Mouse (Mus musculus): Measurements from ENCODE around the gene Nphp3. TPM values are rescaled to one million over a fixed set of nuclear protein-coding genes. Genes with fewer than 3 reads are reported as not detected.

Nphp3 gene
- polyA plus RNA-seq, 1 experiment, result 26.8 TPM

DNA sequence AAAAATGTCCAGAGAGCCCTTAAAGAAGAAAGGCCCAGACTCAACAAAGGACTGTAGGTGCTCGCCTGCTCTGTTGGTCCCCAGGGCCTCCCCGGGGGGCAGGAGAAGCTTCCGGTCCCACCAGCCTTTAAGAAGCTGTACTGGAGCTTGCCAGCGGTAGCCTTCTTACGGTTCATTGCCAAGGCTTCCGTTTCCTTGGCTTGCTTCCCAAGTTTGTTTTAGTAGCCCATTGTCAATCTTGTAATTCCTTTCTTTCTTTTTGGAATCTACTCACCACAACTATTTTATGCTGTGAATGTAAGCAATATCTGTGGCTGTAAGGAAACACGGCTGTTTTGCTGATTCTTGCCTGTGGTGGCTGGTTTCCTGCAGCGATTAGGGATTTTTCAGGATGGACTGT lies 86.2 kb downstream of the Nphp3 start:
- no peaks in the 10 kb centered on the region for H3K9me3 ChIP-seq (replicated peaks; ENCODE audit: control insufficient read depth, insufficient read depth, low read length, poor library complexity, severe bottlenecking)
- TF ChIP-seq CTCF (IDR thresholded peaks at IDR 0.05; ENCODE audit: low read depth, low read length) (no peak), POLR2A (IDR thresholded peaks at IDR 0.05; ENCODE audit: insufficient read depth, low read length) (no peak), EP300 (IDR thresholded peaks at IDR 0.05; ENCODE audit: insufficient read depth, low read depth, low read length) (no peak)
- no peaks in the 10 kb centered on the region; the same call in 1 of the 2 replicates for H3K36me3 ChIP-seq (ENCODE audit: control insufficient read depth, insufficient read depth, low read length, poor library complexity, severe bottlenecking)
- H3K27ac ChIP-seq (ENCODE audit: insufficient read depth, low read length), result no peak overlapping the region
- H3K9ac ChIP-seq (ENCODE audit: low read depth, poor library complexity, severe bottlenecking), result no peak overlapping the region
- H3K27me3 ChIP-seq (ENCODE audit: control insufficient read depth, insufficient read depth, low read length, poor library complexity, severe bottlenecking), result no peaks in the 10 kb centered on the region
- H3K4me1 ChIP-seq (ENCODE audit: control insufficient read depth, insufficient read depth, low read length), result peaks cover 7% of the 10 kb centered on the region
- H3K4me3 ChIP-seq (ENCODE audit: low read depth, low read length), result no peak overlapping the region

DNA sequence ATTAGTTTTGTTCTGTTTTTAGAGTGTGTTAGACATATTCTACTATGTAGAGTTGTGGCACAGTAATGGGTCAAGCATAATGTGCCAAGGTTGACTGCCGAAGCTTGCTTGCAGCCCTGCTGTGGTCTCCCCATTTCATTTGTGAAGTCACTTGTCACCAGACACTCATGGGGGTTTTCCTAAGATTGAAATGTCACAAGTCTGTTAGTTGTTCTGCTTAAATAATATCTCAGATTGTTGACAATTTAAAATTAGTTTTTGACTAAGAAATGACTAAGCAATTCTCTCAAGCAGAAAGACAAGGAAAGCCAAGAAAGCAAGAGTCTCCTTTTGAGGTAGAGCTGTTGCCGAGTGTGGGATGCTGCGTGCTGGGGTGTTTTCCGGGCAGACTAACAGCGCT lies 90.6 kb downstream of the Nphp3 start:
- Histone ChIP-seq H3K27me3 (ENCODE audit: control insufficient read depth, insufficient read depth, low read length, poor library complexity, severe bottlenecking) (no peaks in the 10 kb centered on the region), H3K9ac (ENCODE audit: low read depth, poor library complexity, severe bottlenecking) (no peak overlapping the region), H3K4me3 (ENCODE audit: low read depth, low read length) (no peak overlapping the region), H3K36me3 (ENCODE audit: control insufficient read depth, insufficient read depth, low read length, poor library complexity, severe bottlenecking) (no peaks in the 10 kb centered on the region), H3K4me1 (ENCODE audit: control insufficient read depth, insufficient read depth, low read length) (no peaks in the 10 kb centered on the region), H3K9me3 (replicated peaks; ENCODE audit: control insufficient read depth, insufficient read depth, low read length, poor library complexity, severe bottlenecking) (no peaks in the 10 kb centered on the region), H3K27ac (ENCODE audit: insufficient read depth, low read length) (no peak overlapping the region)
- TF ChIP-seq EP300 (IDR thresholded peaks at IDR 0.05; ENCODE audit: insufficient read depth, low read depth, low read length) (no peak), CTCF (IDR thresholded peaks at IDR 0.05; ENCODE audit: low read depth, low read length) (no peak), POLR2A (IDR thresholded peaks at IDR 0.05; ENCODE audit: insufficient read depth, low read length) (no peak)

Other genes starting within 250 kb of the Nphp3 start
- 2.1 and 4.2 TPM in 2 replicates for gene Tmem108, start 240.7 kb upstream of the Nphp3 start, polyA plus RNA-seq (2011; ENCODE audit: insufficient read depth, insufficient read length, low read depth, missing spikeins)
- not detected in 2 replicates for gene Gm28305, start 38.1 kb downstream of the Nphp3 start, polyA plus RNA-seq (2011; ENCODE audit: insufficient read depth, insufficient read length, low read depth, missing spikeins)
- gene Uba5, start 60.6 kb downstream of the Nphp3 start, polyA plus RNA-seq (2011; ENCODE audit: insufficient read depth, insufficient read length, low read depth, missing spikeins), result 29.0 and 30.4 TPM in 2 replicates
- 36.6 and 40.5 TPM in 2 replicates for gene Acad11, start 60.8 kb downstream of the Nphp3 start, polyA plus RNA-seq (2011; ENCODE audit: insufficient read depth, insufficient read length, low read depth, missing spikeins)
- 7.4 and 7.7 TPM in 2 replicates for gene Ackr4, start 124.4 kb downstream of the Nphp3 start, polyA plus RNA-seq (2011; ENCODE audit: insufficient read depth, insufficient read length, low read depth, missing spikeins)

Data from ES-Bruce4 (cell line).